Mouse (Mus musculus) E14TG2a.4 (cell line): ENCODE measurements around the gene Ptprn2.

ENCODE experiments used
- CTCF ChIP-seq: conservative IDR thresholded peaks from 2 replicates; pipeline ENCODE4 v1.5.1; 2014; ENCODE audit warnings: low read length
- NANOG ChIP-seq: IDR thresholded peaks from 2 replicates; pipeline ENCODE4 v1.6.1; 2014; ENCODE audit warnings: borderline replicate concordance, low read length, mixed read lengths
- POU5F1 ChIP-seq: IDR thresholded peaks from 2 replicates; pipeline ENCODE4 v1.6.1; 2014; ENCODE audit warnings: low read length, borderline replicate concordance

DNA sequence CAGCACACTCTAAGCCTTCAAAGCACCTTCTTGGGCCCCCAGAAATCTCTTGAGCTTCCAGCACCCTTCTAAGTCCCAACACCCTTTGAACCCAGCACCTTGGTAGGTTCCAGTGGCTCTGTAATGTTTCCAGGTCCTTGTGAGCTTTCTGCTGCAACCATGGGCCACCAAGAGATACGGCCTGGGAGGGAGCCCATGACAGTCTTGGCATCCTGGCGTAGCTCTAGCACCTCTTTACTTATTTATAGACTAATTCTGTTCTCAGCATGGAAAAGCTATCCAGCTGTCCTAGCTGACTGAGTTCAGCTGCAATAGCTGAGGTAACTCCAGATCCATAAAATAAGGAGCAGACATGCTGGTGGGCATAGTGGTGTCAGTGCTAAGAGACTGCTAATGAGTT lies 66.8 kb downstream of the Ptprn2 start:
- TF ChIP-seq CTCF, result no peak
- no peak for TF ChIP-seq POU5F1
- no peak for TF ChIP-seq NANOG
